Mouse (Mus musculus): ENCODE measurements at regions not wholly inside any gene's neighbourhood (a gene's known extent, or its start where the extent isn't known, plus 50 kb on each side); places are given as distances from the start of the nearest gene placed in this dataset.

- in situ Hi-C loops (cut with MboI, MseI): no loop called here
Measured at GRCm38 (mm10) chr14:15603954-15604523, 165.3 kb upstream of the Lrrc3b start.

- in situ Hi-C loops (cut with MboI, MseI): no loop called here
Measured at GRCm38 (mm10) chr14:15610166-15610565, 171.4 kb upstream of the Lrrc3b start.

GRCm38 (mm10) chr14:15634581-15634980, 195.8 kb upstream of the Lrrc3b start:
- in situ Hi-C loops (cut with MboI, MseI): no loop called here

GRCm38 (mm10) chr14:15637681-15638080, 198.9 kb upstream of the Lrrc3b start:
- in situ Hi-C loops (cut with MboI, MseI): no loop called here

- in situ Hi-C loops (cut with MboI, MseI): no loop called here
Measured at GRCm38 (mm10) chr14:15638869-15639268, 200.1 kb upstream of the Lrrc3b start.

GRCm38 (mm10) chr14:15660886-15661285, 222.1 kb upstream of the Lrrc3b start:
- in situ Hi-C loops (cut with MboI, MseI): no loop called here

GRCm38 (mm10) chr14:15672292-15672691, 233.5 kb upstream of the Lrrc3b start:
- in situ Hi-C loops (cut with MboI, MseI): no loop called here

- in situ Hi-C loops (cut with MboI, MseI): no loop called here
Measured at GRCm38 (mm10) chr14:15677218-15677617, 238.4 kb upstream of the Lrrc3b start.

- in situ Hi-C loops (cut with MboI, MseI): no loop called here
Measured at GRCm38 (mm10) chr14:15679456-15679855, 240.7 kb upstream of the Lrrc3b start.

GRCm38 (mm10) chr14:15698001-15698400, 259.2 kb upstream of the Lrrc3b start:
- in situ Hi-C loops (cut with MboI, MseI): no loop called here

- in situ Hi-C loops (cut with MboI, MseI): no loop called here
Measured at GRCm38 (mm10) chr14:15698607-15699006, 259.8 kb upstream of the Lrrc3b start.

- in situ Hi-C loops (cut with MboI, MseI): no loop called here
Measured at GRCm38 (mm10) chr14:15722135-15722534, 283.3 kb upstream of the Lrrc3b start.

GRCm38 (mm10) chr14:15746629-15747238, 307.9 kb upstream of the Lrrc3b start:
- in situ Hi-C loops (cut with MboI, MseI): no loop called here

GRCm38 (mm10) chr14:15769846-15770448, 331.2 kb upstream of the Lrrc3b start:
- in situ Hi-C loops (cut with MboI, MseI): loop anchor here in 1 of 2 experiments (10.0 to 25.0 kb wide), 2 partner anchors 415 to 617 kb away; no protein-coding TSS in a partner anchor

GRCm38 (mm10) chr14:15784727-15785126, 345.9 kb upstream of the Lrrc3b start:
- in situ Hi-C loops (cut with MboI, MseI): loop anchor here in 1 of 2 experiments (10.0 kb wide), 1 partner anchor 1180 kb away; no protein-coding TSS in a partner anchor

- in situ Hi-C loops (cut with MboI, MseI): loop anchor here in 1 of 2 experiments (10.0 kb wide), 1 partner anchor 1180 kb away; no protein-coding TSS in a partner anchor
Measured at GRCm38 (mm10) chr14:15785230-15785629, 346.4 kb upstream of the Lrrc3b start.

GRCm38 (mm10) chr14:15795698-15796097, 356.9 kb upstream of the Lrrc3b start:
- in situ Hi-C loops (cut with MboI, MseI): no loop called here

- in situ Hi-C loops (cut with MboI, MseI): no loop called here
Measured at GRCm38 (mm10) chr14:15797019-15797418, 358.2 kb upstream of the Lrrc3b start.

- in situ Hi-C loops (cut with MboI, MseI): no loop called here
Measured at GRCm38 (mm10) chr14:15801477-15802099, 362.8 kb upstream of the Lrrc3b start.

GRCm38 (mm10) chr14:15809083-15809482, 370.3 kb upstream of the Lrrc3b start:
- in situ Hi-C loops (cut with MboI, MseI): no loop called here

- in situ Hi-C loops (cut with MboI, MseI): no loop called here
Measured at GRCm38 (mm10) chr14:15841390-15842023, 402.7 kb upstream of the Lrrc3b start.

- in situ Hi-C loops (cut with MboI, MseI): no loop called here
Measured at GRCm38 (mm10) chr14:15842024-15842599, 403.3 kb upstream of the Lrrc3b start.

Data from T-helper 17 cell (primary cell).